Mouse (Mus musculus) layer of hippocampus, postnatal 10 days (tissue): Measurements from ENCODE around the gene Fscn2. TPM values are rescaled to one million over a fixed set of nuclear protein-coding genes. Genes with fewer than 3 reads are reported as not detected.
"Not testable (repeated sequence)": the region's sequence is repeated elsewhere in the genome, so short reads cannot be mapped to it uniquely, and the experiment has no call there.

Experiments used
- DNase-seq, 2 experiments: peaks; one replicate each; pipeline ENCODE4 v3.0.0; 2021; ENCODE audit warnings: low spot score in 2 of 2
- total RNA-seq, 2 experiments: library from RNA; stranded (reverse); gene quantifications; 2 replicates each; pipeline ENCODE4 v1.2.3; 2021

Gene Fscn2
- total RNA-seq, 2 experiments from 2014 or later, result not detected

- peak; percentile 11 to 30 for DNase-seq
Observed at GRCm38 (mm10) chr11:120345067-120345681, 16.2 kb upstream of the Fscn2 start.

GRCm38 (mm10) chr11:120346383-120347034, 14.8 kb upstream of the Fscn2 start:
- peak in 1 of 2 experiments; percentile 23 for DNase-seq

GRCm38 (mm10) chr11:120347301-120347700, 14.0 kb upstream of the Fscn2 start:
- peak; percentile 8 to 35 for DNase-seq

GRCm38 (mm10) chr11:120347791-120348683, 13.3 kb upstream of the Fscn2 start, which contains the start of gene Actg1:
Gene Actg1, minus strand, starts transcription at chr11:120348542.
- peak; percentile 43 to 93 for DNase-seq

GRCm38 (mm10) chr11:120348684-120349370, 12.5 kb upstream of the Fscn2 start:
- DNase-seq, result peak; percentile 74 to 83

- peak; percentile 53 to 55 for DNase-seq
Observed at GRCm38 (mm10) chr11:120349371-120349985, 11.9 kb upstream of the Fscn2 start.

GRCm38 (mm10) chr11:120349986-120350702, 11.2 kb upstream of the Fscn2 start:
- DNase-seq, result peak; percentile 74 to 84

- peak in 1 of 2 experiments; percentile 34 for DNase-seq
Observed at GRCm38 (mm10) chr11:120350711-120351110, 10.6 kb upstream of the Fscn2 start.

- peak in 1 of 2 experiments; percentile 21 for DNase-seq
Observed at GRCm38 (mm10) chr11:120351250-120352092, 9.9 kb upstream of the Fscn2 start.

GRCm38 (mm10) chr11:120352093-120352350, 9.3 kb upstream of the Fscn2 start:
- not testable (repeated sequence) for DNase-seq

GRCm38 (mm10) chr11:120352571-120353290, 8.6 kb upstream of the Fscn2 start:
- DNase-seq, result peak; percentile 29 to 35

GRCm38 (mm10) chr11:120353500-120354303, 7.6 kb upstream of the Fscn2 start:
- DNase-seq, result peak; percentile 71 to 79

- no peak for DNase-seq
Observed at GRCm38 (mm10) chr11:120354304-120355276, 6.7 kb upstream of the Fscn2 start.

GRCm38 (mm10) chr11:120355277-120356039, 5.9 kb upstream of the Fscn2 start:
- DNase-seq, result no peak

GRCm38 (mm10) chr11:120356319-120356840, 5.0 kb upstream of the Fscn2 start:
- no peak for DNase-seq

GRCm38 (mm10) chr11:120356900-120357299, 4.4 kb upstream of the Fscn2 start:
- DNase-seq, result no peak
